Mouse (Mus musculus): Measurements from ENCODE around the gene Pcdh17.

Pcdh17 gene

DNA sequence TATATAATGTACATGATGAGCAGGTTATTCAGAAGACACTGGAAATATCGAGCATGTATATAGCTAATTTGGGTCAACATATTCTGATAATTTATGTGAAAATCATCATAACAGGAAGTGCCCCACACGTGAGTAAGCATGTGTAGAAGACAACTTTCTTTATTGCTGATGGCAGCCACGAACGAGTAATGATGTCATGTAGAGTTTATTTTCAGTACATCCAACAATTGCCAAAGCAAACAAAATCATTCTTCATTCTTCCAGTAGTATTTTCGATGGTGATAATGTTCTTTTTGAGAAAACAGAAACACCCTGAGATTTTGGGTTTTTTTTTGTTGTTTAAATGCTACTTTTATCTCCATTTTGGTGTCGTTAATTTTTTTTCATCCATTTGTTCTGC lies 37.2 kb downstream of the Pcdh17 start:
- no peak for DNase-seq (ENCODE audit: low spot score)

DNA sequence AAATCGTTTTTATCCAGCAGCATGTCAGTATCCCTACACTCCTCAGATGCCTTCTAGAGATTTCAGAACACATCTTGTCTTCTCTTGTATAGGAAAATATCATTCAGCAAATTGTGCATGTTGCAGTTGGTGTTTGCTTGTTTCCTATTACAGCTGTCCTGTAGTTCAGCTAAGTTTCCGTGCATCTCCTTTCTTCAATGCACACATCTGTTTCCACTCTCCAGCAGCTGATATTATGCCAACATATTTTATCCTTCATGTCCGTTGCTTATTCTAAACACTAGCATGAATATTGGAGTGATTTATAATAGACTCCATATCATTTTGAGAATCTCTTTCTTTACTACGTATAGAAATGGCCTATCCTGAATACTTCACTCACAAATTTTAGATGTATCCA lies 41.0 kb downstream of the Pcdh17 start:
- no peak for DNase-seq (ENCODE audit: low spot score)

DNA sequence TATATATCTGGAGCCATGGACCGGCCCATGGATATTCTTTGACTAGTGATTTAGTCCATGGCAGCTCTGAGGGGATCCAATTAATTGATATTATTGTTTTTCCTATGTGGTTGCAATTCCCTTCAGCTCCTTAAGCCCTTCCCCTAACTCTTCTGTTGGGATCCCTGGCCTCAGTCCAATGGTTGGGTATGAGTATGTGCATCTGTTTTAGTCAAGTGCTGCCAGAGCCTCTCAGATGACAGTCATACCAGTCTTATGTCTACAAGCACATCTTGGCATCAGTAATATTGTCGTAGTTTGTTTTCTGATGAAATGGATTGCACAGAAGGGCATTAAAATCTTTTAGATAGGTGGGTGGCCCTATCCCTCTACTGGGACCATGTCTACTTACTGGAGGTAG lies 67.6 kb downstream of the Pcdh17 start:
- no peak for DNase-seq (ENCODE audit: low spot score)

DNA sequence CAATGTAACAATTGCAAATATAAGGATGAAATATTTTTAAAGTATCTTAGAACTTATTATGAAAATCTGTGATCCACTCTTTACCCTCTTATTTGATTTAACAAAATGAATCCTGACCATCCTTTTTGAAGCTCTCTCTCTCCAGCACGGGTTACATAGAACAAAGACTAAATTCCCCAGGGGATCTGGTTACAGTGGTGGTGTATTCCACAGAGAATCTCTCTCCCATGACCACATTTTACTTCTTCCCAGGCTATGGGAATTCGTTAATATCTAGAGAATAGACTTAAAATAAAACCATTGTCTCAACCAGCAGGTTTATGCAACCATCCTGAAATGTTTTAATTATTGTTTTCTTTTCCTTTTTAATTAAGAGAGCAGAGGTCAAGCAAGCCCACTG lies 89.0 kb downstream of the Pcdh17 start:
- DNase-seq (ENCODE audit: low spot score) = no peak

DNA sequence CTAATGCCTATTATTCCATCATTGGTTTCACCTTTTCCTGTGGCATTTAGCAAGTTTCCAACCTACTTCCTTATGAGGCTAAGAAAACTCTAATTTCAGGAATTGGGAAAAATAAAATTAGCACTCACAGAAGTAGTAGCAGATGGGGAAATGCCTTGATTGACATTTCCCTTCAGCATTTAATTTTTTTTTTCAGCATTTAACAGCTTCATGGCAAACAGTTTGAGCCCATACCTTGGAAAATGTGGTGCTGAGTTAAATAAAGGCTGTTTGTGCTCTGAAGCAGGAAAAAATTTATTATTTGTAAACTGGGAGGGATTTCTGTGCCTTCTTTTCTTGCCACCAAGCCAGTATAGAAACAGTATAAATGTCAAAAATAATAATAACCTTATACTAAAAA lies 91.9 kb downstream of the Pcdh17 start:
- no peak for DNase-seq (ENCODE audit: low spot score)

DNA sequence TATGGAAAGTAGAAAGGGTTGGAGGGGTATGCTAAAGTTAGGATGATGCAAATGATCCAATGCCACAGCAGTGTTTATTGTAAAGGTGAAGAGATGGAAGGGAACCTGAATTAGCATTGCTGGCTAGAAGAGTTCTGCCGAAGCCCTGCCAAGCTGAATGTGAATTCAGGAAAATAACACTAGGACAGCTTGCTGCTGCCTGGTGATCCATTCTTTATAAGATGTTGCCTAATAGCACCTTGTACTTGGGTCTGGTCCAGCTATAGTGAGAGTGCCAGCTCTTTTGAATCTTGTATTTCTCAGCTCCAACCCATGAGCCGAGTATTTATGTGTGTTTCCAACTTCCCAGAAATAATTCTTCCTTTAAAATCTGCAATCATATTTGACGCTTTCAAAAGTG lies 98.5 kb downstream of the Pcdh17 start:
- DNase-seq (ENCODE audit: low spot score) = no peak

DNA sequence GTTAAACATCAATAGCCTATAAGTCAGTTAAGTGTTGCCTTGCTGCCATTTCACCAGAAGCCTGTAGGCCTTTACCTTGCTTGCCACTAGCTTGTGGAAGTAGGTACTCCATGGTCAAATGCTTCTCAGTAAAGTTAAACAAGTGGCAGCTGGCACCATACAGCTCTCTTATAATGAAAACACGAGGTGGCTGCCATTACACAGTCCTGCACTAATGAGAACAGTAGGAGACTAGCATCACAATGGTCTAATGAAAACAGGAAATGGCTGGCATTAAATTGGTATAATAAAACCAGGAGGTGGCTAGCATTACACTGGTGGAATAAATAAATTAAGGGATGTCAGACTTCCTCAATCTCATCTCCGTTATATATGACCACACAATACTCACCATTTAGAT lies 102.6 kb downstream of the Pcdh17 start:
- DNase-seq (ENCODE audit: low spot score) = no peak

DNA sequence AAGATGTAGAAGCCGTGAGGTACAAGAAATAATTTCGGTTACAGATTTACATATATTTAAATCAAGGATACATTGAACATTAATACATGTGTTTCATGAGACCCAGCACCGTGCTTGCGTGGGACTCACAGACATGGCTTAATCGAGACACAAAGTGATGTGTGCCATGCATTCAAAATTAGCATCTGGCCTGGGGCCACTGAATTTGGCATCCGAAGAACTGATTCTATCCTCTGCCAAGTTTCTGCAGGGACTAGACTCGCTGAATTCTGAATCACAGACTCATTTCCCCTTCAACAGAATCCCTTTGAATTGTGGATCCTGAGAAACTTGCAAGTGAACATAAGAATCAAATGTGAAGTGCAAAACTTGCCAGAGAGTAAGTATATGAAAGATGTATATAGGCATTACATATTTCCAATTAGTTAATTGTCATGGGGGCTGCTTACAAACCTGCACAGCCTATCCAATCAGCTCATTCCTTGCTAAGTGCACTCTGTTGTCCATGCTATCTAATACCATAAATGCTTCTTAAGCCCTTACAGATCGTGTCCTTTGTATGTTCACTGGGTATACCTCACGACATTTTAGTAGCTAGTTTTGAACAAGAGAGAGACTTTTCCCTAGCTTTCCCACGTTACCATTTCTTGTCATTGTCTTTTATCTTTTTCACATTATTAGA lies 104.3 kb downstream of the Pcdh17 start:
- no peak for DNase-seq (ENCODE audit: low spot score)

DNA sequence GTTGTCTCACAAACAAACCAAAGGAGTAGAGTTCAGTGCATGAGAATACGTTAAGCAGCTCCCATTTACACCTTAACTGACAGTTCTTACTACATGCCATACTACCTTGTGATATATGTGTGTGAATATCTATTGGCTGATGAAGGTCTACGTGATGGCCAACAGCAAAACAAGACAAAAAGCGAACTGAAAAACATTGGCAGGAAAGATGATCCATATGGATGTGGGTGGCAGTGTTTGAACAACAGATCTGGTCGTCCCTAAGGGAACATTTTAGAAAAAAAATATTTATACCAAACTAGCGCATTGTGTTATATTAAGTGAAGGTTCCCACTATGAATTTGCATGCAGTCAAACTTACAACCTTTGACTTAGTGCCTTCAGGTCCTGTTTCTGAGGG lies 108.2 kb downstream of the Pcdh17 start:
- no peak for DNase-seq (ENCODE audit: low spot score)

DNA sequence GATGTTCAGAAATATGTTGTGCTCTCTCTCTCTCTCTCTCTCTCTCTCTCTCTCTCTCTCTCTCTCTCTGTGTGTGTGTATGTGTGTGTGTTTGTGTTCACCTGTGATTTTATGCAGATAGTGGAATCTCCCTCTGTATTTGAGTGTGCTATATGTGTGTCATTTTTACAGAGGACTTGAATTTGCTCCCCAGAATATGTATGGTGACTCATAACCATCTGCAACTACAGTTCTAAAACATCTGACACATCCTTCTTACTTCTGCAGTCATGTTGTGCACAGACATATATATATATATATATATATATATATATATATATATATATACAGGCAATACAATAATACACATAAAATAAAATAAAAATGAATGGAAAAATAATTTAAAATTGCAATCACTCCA lies 127.7 kb downstream of the Pcdh17 start:
- DNase-seq (ENCODE audit: low spot score) = no peak

Data from testis, postnatal 10 days (tissue).